Comparison of ENCODE assay signal across 20 mouse cellular contexts in the genomic region with DNA sequence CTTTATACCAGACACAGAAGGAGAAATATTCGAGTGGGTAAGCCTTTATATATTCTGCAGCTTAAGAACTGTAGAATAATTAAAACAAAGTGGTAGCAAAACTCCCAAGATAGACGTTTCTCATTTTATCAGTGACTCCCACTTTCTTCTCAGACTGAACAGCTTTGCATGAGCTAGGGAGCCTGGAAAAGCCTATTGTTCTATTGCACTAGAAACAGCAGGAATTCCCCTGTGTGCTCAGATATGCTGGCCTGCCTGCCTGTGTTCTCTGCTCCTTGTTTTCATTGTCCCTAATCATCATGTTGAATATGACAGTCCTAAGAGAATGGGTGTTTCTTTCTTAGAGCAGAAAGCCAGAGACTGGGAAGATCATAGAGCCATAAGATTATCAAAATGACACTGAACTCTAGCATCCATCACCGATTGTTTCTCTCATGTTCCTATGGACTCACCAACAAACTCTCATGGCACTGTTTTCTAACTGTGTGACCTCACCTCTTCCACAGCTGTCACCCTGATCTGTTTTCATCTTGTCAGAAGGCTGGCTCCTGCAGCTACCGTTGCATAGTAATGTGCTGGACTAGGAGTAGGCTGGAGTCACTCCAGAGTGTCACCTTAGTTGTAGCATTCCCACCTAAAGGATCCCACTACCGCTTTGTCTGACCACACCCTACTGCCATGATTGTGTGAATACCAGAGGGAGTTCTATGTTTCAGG.
DNase-seq lines count a peak whose midpoint lies in the region; ATAC-seq lines count a peak whose summit lies in the region.
"Had no signal": no experiment of that assay in that cellular context is flagged by ENCODE, and none has a peak within 500 bp of the region (broad histone marks: within the 10 kb centered on the region; RNA-seq: fewer than 3 reads in every experiment).

No protein-coding gene starts in this region.

- WGBS in hindbrain, embryonic 13.5 days: 54% methylated on average over 5 of the region's 5 CpGs
- WGBS in hindbrain, embryonic 14.5 days: 49% methylated on average over 5 of the region's 5 CpGs
- 45% methylated on average over 5 of the region's 5 CpGs for WGBS in midbrain, embryonic 13.5 days
- 34% methylated on average over 5 of the region's 5 CpGs for WGBS in midbrain, embryonic 16.5 days

- H3K27me3 ChIP-seq in hindbrain, embryonic 13.5 days: no peaks in the 10 kb centered on the region
- H3K27me3 ChIP-seq in hindbrain, embryonic 14.5 days (ENCODE audit: control insufficient read depth, insufficient read depth, low read length): no peaks in the 10 kb centered on the region
- H3K27me3 ChIP-seq in midbrain, embryonic 13.5 days: no peaks in the 10 kb centered on the region
- no peaks in the 10 kb centered on the region for H3K27me3 ChIP-seq in midbrain, embryonic 16.5 days (ENCODE audit: control insufficient read depth, insufficient read depth, low read depth, low read length)
- H3K27me3 ChIP-seq: forebrain, embryonic 12.5 days; neural tube, embryonic 13.5 days had no signal

- DNase-seq in cerebellum, postnatal 10 days: peak; percentile 8 to 9
- DNase-seq in cerebellum, adult 9-11 months: no peak
- no peak for DNase-seq in hindbrain, embryonic 14.5 days (ENCODE audit: low spot score)
- DNase-seq in telencephalon, adult 2 months (ENCODE audit: low read depth, low spot score): peak; percentile 19
- no peak for DNase-seq in natural killer cell, adult 2 months (ENCODE audit: low spot score in 2 of 2)
- DNase-seq: adrenal gland, postnatal 36 days; cerebellum, postnatal 14 days; kidney, adult 18-20 months; liver, postnatal 0 days; lung, postnatal 10 days; thymus, postnatal 4 days had no signal

- H3K4me3 ChIP-seq in hindbrain, embryonic 13.5 days: no peak overlapping the region
- no peak overlapping the region for H3K4me3 ChIP-seq in hindbrain, embryonic 14.5 days (replicated peaks; ENCODE audit: low read length)
- no peak overlapping the region for H3K4me3 ChIP-seq in midbrain, embryonic 13.5 days (replicated peaks)
- no peak overlapping the region for H3K4me3 ChIP-seq in midbrain, embryonic 16.5 days (ENCODE audit: low read depth, low read length)
- H3K4me3 ChIP-seq: forebrain, embryonic 12.5 days; heart, embryonic 10.5 days; limb, embryonic 10.5 days; neural tube, embryonic 13.5 days had no signal

- H3K9me3 ChIP-seq in hindbrain, embryonic 13.5 days: no peaks in the 10 kb centered on the region
- H3K9me3 ChIP-seq in hindbrain, embryonic 14.5 days (ENCODE audit: control insufficient read depth, low read length): no peaks in the 10 kb centered on the region
- no peaks in the 10 kb centered on the region for H3K9me3 ChIP-seq in midbrain, embryonic 13.5 days
- H3K9me3 ChIP-seq in midbrain, embryonic 16.5 days (replicated peaks; ENCODE audit: control insufficient read depth, low read length, poor library complexity, severe bottlenecking): no peaks in the 10 kb centered on the region
- H3K9me3 ChIP-seq: forebrain, embryonic 12.5 days; heart, embryonic 10.5 days; limb, embryonic 10.5 days; neural tube, embryonic 13.5 days had no signal

- ATAC-seq in hindbrain, embryonic 13.5 days (ENCODE audit: low FRiP score): no peak
- no peak for ATAC-seq in hindbrain, embryonic 14.5 days (ENCODE audit: low FRiP score)
- peak; percentile 69; the same call in 1 of the 2 replicates for ATAC-seq in midbrain, embryonic 13.5 days
- ATAC-seq in midbrain, embryonic 16.5 days: no peak
- ATAC-seq: CD4-positive, CD25-positive, alpha-beta regulatory T cell, adult 4 months; liver, postnatal 0 days had no signal

- H3K36me3 ChIP-seq in hindbrain, embryonic 13.5 days: no peaks in the 10 kb centered on the region
- no peaks in the 10 kb centered on the region for H3K36me3 ChIP-seq in hindbrain, embryonic 14.5 days (replicated peaks; ENCODE audit: control insufficient read depth, insufficient read depth)
- no peaks in the 10 kb centered on the region for H3K36me3 ChIP-seq in midbrain, embryonic 13.5 days
- H3K36me3 ChIP-seq in midbrain, embryonic 16.5 days (ENCODE audit: control insufficient read depth, insufficient read depth, low read length): no peaks in the 10 kb centered on the region
- H3K36me3 ChIP-seq: forebrain, embryonic 12.5 days; heart, embryonic 10.5 days; limb, embryonic 10.5 days; neural tube, embryonic 13.5 days had no signal

- H3K4me2 ChIP-seq in hindbrain, embryonic 13.5 days: no peak overlapping the region
- H3K4me2 ChIP-seq in hindbrain, embryonic 14.5 days (replicated peaks): no peak overlapping the region
- H3K4me2 ChIP-seq in midbrain, embryonic 13.5 days (replicated peaks): no peak overlapping the region
- no peak overlapping the region for H3K4me2 ChIP-seq in midbrain, embryonic 16.5 days (ENCODE audit: low read length)
- H3K4me2 ChIP-seq: forebrain, embryonic 12.5 days; neural tube, embryonic 13.5 days had no signal

- peaks cover 4% of the 10 kb centered on the region; the same call in 1 of the 2 replicates for H3K4me1 ChIP-seq in hindbrain, embryonic 13.5 days (replicated peaks)
- H3K4me1 ChIP-seq in hindbrain, embryonic 14.5 days (replicated peaks; ENCODE audit: control insufficient read depth, insufficient read depth, low read length): no peaks in the 10 kb centered on the region
- H3K4me1 ChIP-seq in midbrain, embryonic 13.5 days (replicated peaks): peaks cover 10% of the 10 kb centered on the region
- 0 out of 2 replicates have a peak, but pooled peaks cover 2% of the 10 kb centered on the region for H3K4me1 ChIP-seq in midbrain, embryonic 16.5 days (ENCODE audit: control insufficient read depth, insufficient read depth, low read length)
- H3K4me1 ChIP-seq: heart, embryonic 10.5 days; limb, embryonic 10.5 days; neural tube, embryonic 13.5 days had no signal

- H3K9ac ChIP-seq in hindbrain, embryonic 13.5 days: no peak overlapping the region
- no peak overlapping the region for H3K9ac ChIP-seq in hindbrain, embryonic 14.5 days
- no peak overlapping the region for H3K9ac ChIP-seq in midbrain, embryonic 13.5 days (replicated peaks)
- no peak overlapping the region for H3K9ac ChIP-seq in midbrain, embryonic 16.5 days (ENCODE audit: low read depth, low read length)
- H3K9ac ChIP-seq: forebrain, embryonic 12.5 days; liver, postnatal 0 days; neural tube, embryonic 13.5 days had no signal

- H3K27ac ChIP-seq in hindbrain, embryonic 13.5 days: 0 out of 2 replicates have a peak overlapping the region, but pooled peaks have one; percentile 30
- no peak overlapping the region for H3K27ac ChIP-seq in hindbrain, embryonic 14.5 days
- H3K27ac ChIP-seq in midbrain, embryonic 13.5 days: no peak overlapping the region
- no peak overlapping the region for H3K27ac ChIP-seq in midbrain, embryonic 16.5 days (ENCODE audit: low read length)
- H3K27ac ChIP-seq: forebrain, embryonic 12.5 days; heart, embryonic 10.5 days; kidney, postnatal 0 days; limb, embryonic 10.5 days; neural tube, embryonic 13.5 days had no signal

Comparison
In these comparisons a context has a peak if more than half of its experiments do, and no peak if none do; other contexts are left out.
1. DNase-seq: peak in cerebellum, postnatal 10 days (2 of 2) and telencephalon, adult 2 months (single experiment); none in cerebellum, adult 9-11 months (single experiment), hindbrain, embryonic 14.5 days (single experiment) and natural killer cell, adult 2 months (0 of 2).